Mouse (Mus musculus) neural tube, embryonic 10.5 days (tissue): Measurements from ENCODE around the gene Neo1.

Experiments
- DNase-seq: peaks from one replicate; pipeline ENCODE4 v3.0.0-alpha.2; 2017; ENCODE audit warnings: low spot score; ENCODE audit errors: extremely low spot score

The Neo1 gene

GRCm38 (mm10) chr9:59036159-59036731, at the start of gene Neo1:
Neo1 (minus strand) TSS chr9:59036441.
- peak; percentile 94 for DNase-seq

GRCm38 (mm10) chr9:59075632-59076031, 39.4 kb upstream of the Neo1 start:
- no peak for DNase-seq

GRCm38 (mm10) chr9:59073887-59074286, 37.6 kb upstream of the Neo1 start:
- DNase-seq = no peak

GRCm38 (mm10) chr9:59072076-59072777, 36.0 kb upstream of the Neo1 start:
- DNase-seq = peak; percentile 52

- no peak for DNase-seq
These were observed 35.2 kb upstream of the Neo1 start for GRCm38 (mm10) chr9:59071220-59071977.

GRCm38 (mm10) chr9:59070216-59070615, 34.0 kb upstream of the Neo1 start:
- no peak for DNase-seq

- DNase-seq = no peak
These were observed 29.5 kb upstream of the Neo1 start for GRCm38 (mm10) chr9:59065616-59066301.

- no peak for DNase-seq
These were observed 26.2 kb upstream of the Neo1 start for GRCm38 (mm10) chr9:59062409-59062808.

GRCm38 (mm10) chr9:59060026-59060605, 23.9 kb upstream of the Neo1 start:
- DNase-seq = no peak

GRCm38 (mm10) chr9:59059158-59059557, 22.9 kb upstream of the Neo1 start:
- no peak for DNase-seq

- no peak for DNase-seq
These were observed 21.8 kb upstream of the Neo1 start for GRCm38 (mm10) chr9:59058060-59058459.

- no peak for DNase-seq
These were observed 20.0 kb upstream of the Neo1 start for GRCm38 (mm10) chr9:59056281-59056680.

GRCm38 (mm10) chr9:59041805-59042204, 5.6 kb upstream of the Neo1 start:
- no peak for DNase-seq

- DNase-seq = no peak
These were observed 596 bp upstream of the Neo1 start for GRCm38 (mm10) chr9:59036732-59037341.

GRCm38 (mm10) chr9:59035342-59036158, 691 bp downstream of the Neo1 start:
- peak; percentile 75 for DNase-seq

GRCm38 (mm10) chr9:59034836-59035235, 1.4 kb downstream of the Neo1 start:
- DNase-seq = no peak

- DNase-seq = no peak
These were observed 2.7 kb downstream of the Neo1 start for GRCm38 (mm10) chr9:59033492-59033891.

GRCm38 (mm10) chr9:59024245-59024844, 11.9 kb downstream of the Neo1 start:
- no peak for DNase-seq

GRCm38 (mm10) chr9:59016060-59016719, 20.1 kb downstream of the Neo1 start:
- DNase-seq = no peak
